Mouse (Mus musculus) monocyte, adult 2 months (primary cell): ENCODE measurements around the gene Lair1.
"Not testable (repeated sequence)": the region's sequence is repeated elsewhere in the genome, so short reads cannot be mapped to it uniquely, and the experiment has no call there.

Experiments
- DNase-seq, 2 experiments: peaks; one replicate each; pipeline ENCODE4 v3.0.0; 2022; ENCODE audit warnings: low spot score in 2 of 2, low read depth in 1 of 2

Gene Lair1

GRCm38 (mm10) chr7:4063013-4063412 is at the start of gene Lair1:
Lair1 (minus strand) TSS chr7:4063204.
- no peak for DNase-seq

DNA sequence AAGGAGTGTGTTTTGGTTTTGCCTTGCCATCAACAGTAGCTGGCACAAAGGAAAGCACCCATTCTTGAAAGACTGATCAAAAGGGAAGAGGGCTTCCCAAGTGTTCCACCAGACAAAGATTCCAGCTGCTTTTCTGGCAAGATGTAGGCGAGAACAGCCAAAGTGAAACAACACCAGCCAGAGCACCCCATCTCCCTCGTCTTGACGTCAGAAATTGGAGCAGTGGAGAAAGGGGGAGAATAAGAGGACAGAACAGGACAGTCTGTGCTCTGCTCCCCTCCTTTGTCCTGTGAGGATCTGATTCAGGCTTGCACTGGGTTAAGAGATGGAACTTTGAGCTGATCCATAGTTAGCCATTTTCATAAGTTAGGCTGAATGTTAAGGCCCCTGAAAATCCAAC is 48.8 kb upstream of the Lair1 start:
- DNase-seq, result no peak

- DNase-seq, result no peak
These were observed 40.4 kb upstream of the Lair1 start for GRCm38 (mm10) chr7:4103411-4103810.

DNA sequence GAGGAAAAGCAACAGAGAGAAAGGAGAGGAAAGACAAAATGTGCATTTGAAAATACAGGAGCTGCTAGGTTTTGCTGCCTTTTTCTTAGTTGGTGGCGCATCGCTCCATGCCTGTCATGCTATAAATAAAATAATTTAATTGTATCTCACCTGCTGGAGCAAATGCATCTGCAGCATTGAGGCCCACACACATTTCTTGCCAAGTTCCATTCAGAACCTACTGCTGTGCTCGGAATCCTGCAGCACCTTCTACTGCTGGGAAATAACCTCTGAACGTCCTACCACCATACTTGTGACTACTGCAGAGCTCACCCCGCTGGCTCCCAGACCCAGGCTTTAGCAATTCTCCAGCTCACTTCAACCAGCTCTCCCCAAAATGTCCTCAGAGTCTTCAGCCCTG is 38.1 kb upstream of the Lair1 start:
- no peak for DNase-seq

- no peak for DNase-seq
These were observed 35.8 kb upstream of the Lair1 start for GRCm38 (mm10) chr7:4098832-4099231.

DNA sequence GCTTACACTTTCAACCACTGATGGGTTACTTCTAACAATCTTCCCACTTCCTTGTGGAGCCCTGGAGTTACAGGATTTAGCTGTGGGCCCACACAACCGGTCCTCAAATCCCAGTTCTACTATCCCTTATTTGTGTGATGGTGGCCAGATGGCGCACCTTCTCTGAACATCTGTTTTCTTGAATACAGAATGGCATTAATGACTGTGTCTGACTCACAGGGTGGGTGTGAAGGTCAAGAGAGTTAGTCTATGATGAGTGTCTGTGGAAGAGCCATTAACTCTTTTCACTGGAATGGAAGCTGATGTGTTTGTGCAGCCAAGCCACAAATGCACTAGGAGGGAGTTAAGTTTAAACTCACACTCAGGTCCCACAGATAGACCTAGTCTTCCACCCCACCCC is 35.3 kb upstream of the Lair1 start:
- no peak for DNase-seq

DNA sequence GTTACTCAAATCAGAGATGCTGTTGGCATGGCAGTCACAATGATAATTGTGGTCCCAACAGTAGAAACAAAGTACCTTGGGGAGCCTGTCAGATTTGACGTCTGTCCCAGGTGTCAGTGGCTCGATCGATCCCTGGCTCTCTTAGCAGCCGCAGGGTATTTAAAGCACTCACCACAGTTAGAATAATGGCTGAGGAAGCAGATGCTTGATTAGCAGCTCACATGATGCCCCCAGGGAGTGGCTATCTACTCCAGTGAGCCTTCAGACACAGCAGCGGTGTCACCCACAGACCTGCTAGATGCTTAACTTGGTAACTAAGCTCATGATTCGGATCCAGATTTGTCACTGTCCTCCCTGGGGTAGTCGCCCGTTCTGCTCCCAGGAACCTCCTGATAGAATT is 28.2 kb upstream of the Lair1 start:
- no peak for DNase-seq

GRCm38 (mm10) chr7:4088679-4089078 is 25.7 kb upstream of the Lair1 start:
- no peak for DNase-seq

GRCm38 (mm10) chr7:4087896-4088480 is 25.0 kb upstream of the Lair1 start:
- no peak for DNase-seq

DNA sequence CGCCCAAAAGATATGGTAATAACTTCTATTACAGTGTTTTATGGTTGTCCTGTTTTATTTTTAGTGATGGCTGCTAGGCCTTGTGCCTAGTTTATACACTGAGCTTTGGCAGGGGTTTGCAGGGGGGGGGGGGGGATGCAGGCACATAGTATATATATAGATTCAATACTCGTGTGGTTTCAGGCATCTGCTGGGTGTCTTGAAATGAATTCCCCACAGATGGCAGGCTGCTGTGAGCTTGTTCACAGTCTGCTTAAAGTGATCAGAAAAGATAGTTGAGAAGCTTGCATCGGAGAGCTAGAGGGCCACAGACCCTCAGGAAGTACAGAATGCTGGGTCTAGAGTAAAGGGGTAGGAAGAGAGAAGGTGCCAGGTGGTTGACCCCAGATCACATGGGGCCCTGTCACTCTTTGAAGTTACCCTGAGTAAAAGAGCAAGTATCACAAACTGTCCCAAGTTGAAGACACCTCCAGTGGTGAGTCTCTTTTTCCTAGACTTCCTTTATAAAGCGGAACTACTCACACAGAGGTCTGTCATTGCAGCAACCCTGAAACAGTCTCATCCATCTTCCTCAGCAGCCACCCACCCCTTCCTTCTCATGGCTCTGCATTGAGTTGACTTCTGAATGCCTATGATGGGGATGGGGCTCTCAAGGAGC is 24.4 kb upstream of the Lair1 start:
- DNase-seq, result no peak

DNA sequence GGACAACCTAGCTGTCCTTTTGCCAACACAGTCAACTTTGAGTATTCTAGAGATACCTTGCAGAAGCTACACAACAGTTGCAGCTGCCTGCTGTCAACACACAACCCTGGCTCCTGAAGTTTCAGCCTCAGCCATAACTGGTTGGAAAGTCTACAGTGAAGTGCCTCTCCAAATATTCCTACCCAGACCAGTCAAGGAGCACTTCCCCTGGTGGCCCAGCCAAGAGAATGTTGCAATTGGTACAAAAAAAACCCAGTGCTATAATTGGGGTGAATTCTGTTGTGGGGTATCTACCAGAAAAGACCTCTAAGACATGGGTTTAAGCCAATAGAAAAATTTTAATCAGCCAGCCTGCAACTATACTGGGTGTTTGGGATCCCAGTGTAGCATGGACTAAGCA is 22.6 kb upstream of the Lair1 start:
- DNase-seq, result no peak

- no peak for DNase-seq
These were observed 21.2 kb upstream of the Lair1 start for GRCm38 (mm10) chr7:4084161-4084560.

DNA sequence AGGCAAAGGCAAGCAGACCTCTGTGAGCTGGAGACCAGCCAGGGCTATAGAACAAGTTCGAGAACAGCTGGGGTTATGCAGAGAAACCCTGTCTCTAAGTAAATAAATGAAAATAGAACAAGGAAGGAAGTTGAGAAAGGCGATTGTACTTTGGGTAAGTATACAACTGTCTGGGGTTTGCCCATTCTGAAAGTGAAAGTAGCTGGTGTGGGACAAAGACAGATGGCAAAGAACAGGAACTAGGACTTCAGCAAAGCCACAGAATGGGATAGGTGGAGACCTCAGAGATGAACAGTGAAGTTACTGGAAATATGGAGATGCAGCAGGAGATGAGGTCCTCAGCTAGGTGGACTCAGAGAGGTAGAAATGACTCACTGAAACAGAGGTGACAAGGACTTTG is 19.8 kb upstream of the Lair1 start:
- DNase-seq, result peak; percentile 38 to 51

DNA sequence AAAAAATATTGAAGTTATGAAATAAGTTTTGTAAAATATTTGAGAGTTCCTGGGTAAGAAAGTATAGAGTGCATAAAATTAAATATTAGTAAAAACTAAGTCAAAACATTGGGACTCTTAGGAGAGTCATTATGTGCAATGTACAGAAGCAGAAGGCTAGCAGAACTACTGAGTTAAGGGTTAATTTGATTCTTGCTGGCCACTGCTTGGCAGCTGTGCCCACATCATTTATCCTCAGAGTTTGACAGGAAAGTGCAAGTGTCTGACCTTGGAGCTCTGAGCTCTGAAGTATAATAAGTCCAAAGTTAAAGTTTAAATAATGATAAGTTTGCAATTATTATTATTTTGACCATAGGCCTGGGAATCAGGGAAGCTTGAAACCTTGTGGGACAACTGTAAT is 18.7 kb upstream of the Lair1 start:
- DNase-seq, result no peak

- DNase-seq, result no peak
These were observed 17.5 kb upstream of the Lair1 start for GRCm38 (mm10) chr7:4080552-4080951.

- DNase-seq, result no peak
These were observed 16.5 kb upstream of the Lair1 start for GRCm38 (mm10) chr7:4079511-4079910.

- DNase-seq, result peak in 1 of 2 experiments; percentile 22
These were observed 10.1 kb upstream of the Lair1 start for GRCm38 (mm10) chr7:4073144-4073543.

DNA sequence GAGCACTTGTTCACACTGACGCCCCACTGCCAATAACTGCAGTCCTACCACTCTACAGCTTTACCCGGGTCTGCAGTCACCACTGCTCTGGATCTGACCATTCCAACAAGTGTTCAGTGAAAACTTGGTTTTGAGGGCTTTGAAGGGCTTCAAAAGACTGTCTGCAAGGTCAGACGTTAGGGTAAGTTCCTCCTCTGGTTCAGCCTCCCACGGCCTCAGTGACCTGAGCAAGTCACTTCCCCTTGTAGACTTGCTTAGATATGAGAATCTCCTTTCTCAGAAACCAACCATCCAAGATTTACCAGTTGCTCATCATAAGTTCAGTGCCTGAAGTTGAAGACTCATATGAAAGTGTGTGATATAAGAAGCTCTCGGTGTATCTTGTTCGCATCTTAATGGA is 8.1 kb upstream of the Lair1 start:
- DNase-seq, result peak in 1 of 2 experiments; percentile 30

DNA sequence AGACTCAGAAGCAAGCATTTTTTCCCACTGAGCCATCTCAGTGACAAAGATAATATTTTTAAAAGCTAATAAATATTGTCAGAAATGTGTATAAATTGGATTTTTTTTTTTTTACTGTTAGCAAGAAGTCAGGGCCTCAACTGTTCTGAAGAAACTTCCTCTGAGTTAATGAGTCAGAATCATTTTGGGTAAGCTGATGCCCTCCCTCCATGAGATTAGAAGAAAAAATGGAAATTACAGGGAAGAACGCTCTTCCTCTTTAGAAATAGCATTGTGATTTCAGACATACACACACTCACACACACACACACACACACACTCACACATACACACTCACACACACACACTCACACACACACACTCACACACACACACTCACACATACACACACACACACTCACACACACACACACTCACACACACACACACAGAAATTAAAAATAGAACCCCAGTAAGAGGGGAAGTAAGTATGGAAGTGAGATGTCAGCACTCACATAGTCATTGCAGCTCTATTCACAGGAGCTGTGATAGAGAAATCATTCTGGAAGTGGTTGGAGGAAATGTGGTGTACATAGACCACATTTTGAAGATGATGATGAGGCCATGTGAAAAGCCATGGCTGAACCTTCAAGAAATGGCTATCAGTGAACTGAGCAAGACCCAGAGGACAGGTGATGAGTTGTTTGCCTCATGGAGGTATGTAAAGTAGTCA is 866 bp upstream of the Lair1 start:
- no peak for DNase-seq

GRCm38 (mm10) chr7:4060602-4061188 is 2.3 kb downstream of the Lair1 start:
- DNase-seq, result not testable (repeated sequence)

- peak in 1 of 2 experiments; percentile 9 for DNase-seq
These were observed 36.1 kb downstream of the Lair1 start for GRCm38 (mm10) chr7:4026794-4027421.

- not testable (repeated sequence) for DNase-seq
These were observed 58.4 kb downstream of the Lair1 start for GRCm38 (mm10) chr7:4004636-4005035.
